Mouse (Mus musculus) frontal cortex, postnatal 36 days (tissue): Measurements from ENCODE around the gene Cpt1a.
A peak's percentile ranks its signal among the peaks of the same experiment; 100 is the strongest.

ENCODE experiments used
- DNase-seq, 2 experiments: peaks; one replicate each; pipeline ENCODE4 v3.0.0; 2022; ENCODE audit warnings: low spot score in 2 of 2

The Cpt1a gene

GRCm38 (mm10) chr19:3324931-3325711 is 3.0 kb downstream of the Cpt1a start:
- DNase-seq, result peak; percentile 63 to 73

- DNase-seq, result no peak
These were observed 3.8 kb downstream of the Cpt1a start for GRCm38 (mm10) chr19:3325771-3326478.

GRCm38 (mm10) chr19:3326479-3327047 is 4.4 kb downstream of the Cpt1a start:
- no peak for DNase-seq

- no peak for DNase-seq
These were observed 11.1 kb downstream of the Cpt1a start for GRCm38 (mm10) chr19:3333247-3333646.

GRCm38 (mm10) chr19:3333694-3334515 is 11.8 kb downstream of the Cpt1a start:
- no peak for DNase-seq

- no peak for DNase-seq
These were observed 12.4 kb downstream of the Cpt1a start for GRCm38 (mm10) chr19:3334550-3334949.

GRCm38 (mm10) chr19:3335917-3336316 is 13.8 kb downstream of the Cpt1a start:
- DNase-seq, result no peak

GRCm38 (mm10) chr19:3336485-3337255 is 14.5 kb downstream of the Cpt1a start:
- DNase-seq, result no peak

GRCm38 (mm10) chr19:3339187-3339586 is 17.1 kb downstream of the Cpt1a start:
- DNase-seq, result no peak

GRCm38 (mm10) chr19:3341021-3341420 is 18.9 kb downstream of the Cpt1a start:
- DNase-seq, result peak; percentile 37 to 50

- no peak for DNase-seq
These were observed 21.8 kb downstream of the Cpt1a start for GRCm38 (mm10) chr19:3343929-3344328.

GRCm38 (mm10) chr19:3344636-3345544 is 22.8 kb downstream of the Cpt1a start:
- DNase-seq, result no peak

- DNase-seq, result no peak
These were observed 25.6 kb downstream of the Cpt1a start for GRCm38 (mm10) chr19:3347784-3348183.

- peak; percentile 5 to 19 for DNase-seq
These were observed 31.4 kb downstream of the Cpt1a start for GRCm38 (mm10) chr19:3353415-3354111.

GRCm38 (mm10) chr19:3355096-3355495 is 33.0 kb downstream of the Cpt1a start:
- no peak for DNase-seq

- no peak for DNase-seq
These were observed 34.4 kb downstream of the Cpt1a start for GRCm38 (mm10) chr19:3356516-3356915.

GRCm38 (mm10) chr19:3357620-3358019 is 35.5 kb downstream of the Cpt1a start:
- no peak for DNase-seq

- peak in 1 of 2 experiments; percentile 19 for DNase-seq
These were observed 37.9 kb downstream of the Cpt1a start for GRCm38 (mm10) chr19:3359841-3360588.

GRCm38 (mm10) chr19:3363510-3363909 is 41.4 kb downstream of the Cpt1a start:
- DNase-seq, result no peak
